Mouse (Mus musculus): Measurements from ENCODE around the gene Prokr1. TPM values are rescaled to one million over a fixed set of nuclear protein-coding genes. Genes with fewer than 3 reads are reported as not detected.
"Not testable (repeated sequence)": the region's sequence is repeated elsewhere in the genome, so short reads cannot be mapped to it uniquely, and the experiment has no call there.

Prokr1 gene
- 1 to 10 TPM in 1 of 26 experiments, under 1 TPM in 10, not detected in 15; 0.15 to 1.4 (median 0.33) TPM for total RNA-seq (2018; cell fraction: chromatin; rRNA removed)
- 1 to 10 TPM in 8 of 26 experiments, under 1 TPM in 18; 0.14 to 1.4 (median 0.38) TPM for total RNA-seq (2018; cell fraction: cytosol; rRNA removed)
- total RNA-seq (2018; cell fraction: nucleus; rRNA removed): 1 to 10 TPM in 5 of 26 experiments, under 1 TPM in 21; 0.19 to 2.3 (median 0.67) TPM
- 0.82 to 2.6 TPM (median 1.1 TPM) in 3 replicates for polyA plus RNA-seq (2018)

DNA sequence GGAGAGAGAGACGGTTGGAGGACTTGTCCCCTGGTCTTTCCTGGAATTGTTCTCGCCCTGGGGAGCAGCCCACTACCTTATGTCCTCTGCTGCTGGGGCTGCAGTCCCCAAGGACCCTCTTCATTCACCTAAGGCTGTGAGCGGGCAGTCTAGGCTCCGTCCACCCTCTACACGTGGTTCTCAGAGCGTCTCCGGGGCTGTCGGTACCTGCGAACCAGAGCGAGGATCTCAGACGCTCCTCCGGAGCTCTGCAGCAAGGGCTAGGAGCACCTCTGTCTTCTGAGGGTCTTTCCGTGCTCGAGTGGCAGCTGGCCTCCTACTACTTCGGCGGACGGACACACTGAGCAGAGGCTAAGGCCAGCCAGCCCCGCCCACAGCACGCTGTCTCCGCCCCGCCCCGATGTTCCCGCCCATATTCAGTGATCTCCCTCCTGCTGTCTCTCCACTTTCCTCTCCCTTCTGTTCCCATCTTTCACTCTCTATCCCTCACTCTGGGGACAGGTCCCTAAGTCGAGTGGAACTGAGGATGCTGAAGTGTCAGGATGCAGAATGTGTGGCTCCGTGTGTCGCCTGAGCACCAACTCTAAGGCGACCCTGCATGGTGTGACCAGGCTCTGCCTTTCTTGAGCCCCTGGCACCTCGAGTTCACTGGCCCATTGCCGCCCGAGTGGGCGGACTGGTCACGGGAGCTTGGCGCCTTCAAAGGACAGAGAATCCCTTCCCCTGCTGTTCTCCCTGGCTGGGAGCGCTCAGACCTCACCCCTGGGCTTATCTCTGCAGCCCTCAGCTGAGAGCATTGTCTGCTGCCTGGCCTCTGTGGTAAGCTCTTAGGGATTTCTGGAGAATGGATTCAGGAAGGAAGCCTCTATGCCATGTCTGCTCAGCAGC is at the start of gene Prokr1:
Gene Prokr1, minus strand, starts transcription at position 350 of the 888 bp plus-strand sequence.
- Histone ChIP-seq H3K4me3 (ENCODE audit: inconsistent target) (peak within 1 kb of the TSS; percentile 32), H3K36me3 (ENCODE audit: inconsistent target) (no peaks in the 10 kb centered on the region), H3K79me2 (ENCODE audit: inconsistent target) (no peaks in the 10 kb centered on the region), H3K27ac (no peak within 1 kb of the TSS)
- WGBS (ENCODE audit: missing documents): 6% methylated on average over 33 of the region's 34 CpGs

DNA sequence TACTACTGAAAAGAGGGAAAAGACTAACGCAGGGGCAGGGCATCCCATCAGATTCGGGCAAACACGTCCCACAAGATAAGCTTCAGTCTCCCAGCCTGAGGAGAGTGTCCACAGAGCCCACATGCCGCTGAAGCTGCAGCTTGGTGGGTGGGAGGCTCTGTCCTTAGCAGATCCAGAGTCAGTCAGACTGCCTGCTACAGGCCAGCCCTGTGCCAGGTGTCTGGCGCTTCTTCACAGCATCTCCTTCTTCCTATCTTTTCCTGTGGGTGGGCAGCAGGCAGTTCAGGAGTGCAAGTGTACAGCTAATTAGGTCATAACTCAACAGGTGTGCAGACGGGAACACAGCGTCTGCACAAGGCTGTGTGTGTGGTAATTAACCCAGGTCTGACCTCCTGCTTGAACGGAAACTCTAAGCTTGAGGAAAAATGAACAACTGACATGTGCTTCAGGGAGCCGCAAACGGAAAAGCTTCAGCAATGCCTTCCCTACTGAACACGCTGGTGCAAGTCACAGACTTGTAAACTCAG is 47.7 kb upstream of the Prokr1 start:
- WGBS (ENCODE audit: missing documents): 93% methylated on average over 9 of the region's 11 CpGs
- no peaks in the 10 kb centered on the region for H3K79me2 ChIP-seq (ENCODE audit: inconsistent target)
- no peaks in the 10 kb centered on the region for H3K36me3 ChIP-seq (ENCODE audit: inconsistent target)
- H3K4me3 ChIP-seq (ENCODE audit: inconsistent target): no peak overlapping the region
- no peak overlapping the region for H3K27ac ChIP-seq

DNA sequence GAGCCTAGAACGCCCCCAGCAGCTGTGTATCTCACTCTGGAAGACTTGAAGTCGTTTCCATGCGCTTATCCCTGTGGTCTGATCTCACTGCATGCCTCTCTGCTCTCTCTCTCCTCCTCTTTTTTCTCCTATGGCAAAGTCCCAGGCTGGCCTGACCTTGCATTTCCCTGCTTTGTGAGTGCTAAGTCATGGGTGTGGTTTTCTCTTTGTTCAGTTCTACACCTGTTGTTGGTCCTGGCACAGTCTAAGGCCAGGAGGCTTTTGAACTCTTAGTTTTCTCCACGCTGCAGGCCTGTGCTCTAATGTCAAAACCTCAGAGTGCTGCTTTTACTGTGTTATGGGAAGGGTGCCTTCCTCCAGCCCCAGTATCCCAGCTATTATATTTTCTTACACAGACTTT is 41.6 kb upstream of the Prokr1 start:
- 95% methylated on average over 4 of the region's 4 CpGs for WGBS (ENCODE audit: missing documents)

DNA sequence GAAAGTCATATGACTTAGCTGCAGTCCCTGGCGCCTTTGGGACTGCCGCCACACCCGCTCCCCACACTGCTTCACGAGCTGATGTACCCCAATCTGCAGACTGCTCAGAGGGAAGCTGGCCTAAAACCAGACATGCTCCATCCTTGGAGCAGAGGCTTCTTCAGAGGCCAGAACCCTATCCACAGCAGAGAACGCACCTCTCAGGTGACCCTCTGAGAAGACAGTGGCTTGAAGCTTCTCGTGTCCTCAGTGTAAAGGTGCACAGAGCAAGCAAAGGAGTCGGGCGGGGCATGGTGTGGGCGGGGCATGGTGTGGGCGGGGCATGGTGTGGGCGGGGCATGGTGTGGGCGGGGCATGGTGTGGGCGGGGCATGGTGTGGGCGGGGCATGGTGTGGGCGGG is 38.4 kb upstream of the Prokr1 start:
- not testable (repeated sequence) for H3K36me3 ChIP-seq (ENCODE audit: inconsistent target); H3K79me2 ChIP-seq (ENCODE audit: inconsistent target); H3K27ac ChIP-seq; H3K4me3 ChIP-seq (ENCODE audit: inconsistent target)
- 97% methylated on average over 8 of the region's 15 CpGs for WGBS (ENCODE audit: missing documents)

More for the DNA sequence above, 41.6 kb upstream of the Prokr1 start:
- H3K36me3 ChIP-seq (ENCODE audit: inconsistent target): no peaks in the 10 kb centered on the region
- no peak overlapping the region for H3K27ac ChIP-seq
- no peaks in the 10 kb centered on the region for H3K79me2 ChIP-seq (ENCODE audit: inconsistent target)
- no peak overlapping the region for H3K4me3 ChIP-seq (ENCODE audit: inconsistent target)

DNA sequence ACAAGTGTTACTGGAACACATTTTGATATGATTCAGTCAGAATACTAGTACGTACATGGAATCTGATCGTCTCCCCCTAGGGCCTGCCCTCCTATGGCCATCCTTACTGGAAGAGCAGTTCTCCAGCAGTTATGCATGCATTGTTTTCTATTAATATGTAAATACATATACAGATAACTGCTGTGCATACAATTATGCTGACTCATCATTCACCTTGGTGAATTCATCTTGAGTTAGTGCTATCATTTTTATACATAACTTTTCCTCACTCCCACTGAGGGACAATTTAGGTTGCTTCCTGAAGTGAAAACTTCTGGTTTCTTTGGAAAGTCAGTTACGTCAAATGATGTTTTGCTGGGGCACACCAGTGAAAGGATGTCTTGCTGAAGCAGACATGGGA is 32.6 kb upstream of the Prokr1 start:
- Histone ChIP-seq H3K79me2 (ENCODE audit: inconsistent target) (no peaks in the 10 kb centered on the region), H3K4me3 (ENCODE audit: inconsistent target) (no peak overlapping the region), H3K36me3 (ENCODE audit: inconsistent target) (no peaks in the 10 kb centered on the region), H3K27ac (no peak overlapping the region)
- WGBS (ENCODE audit: missing documents): 94% methylated on average over 3 of the region's 3 CpGs

DNA sequence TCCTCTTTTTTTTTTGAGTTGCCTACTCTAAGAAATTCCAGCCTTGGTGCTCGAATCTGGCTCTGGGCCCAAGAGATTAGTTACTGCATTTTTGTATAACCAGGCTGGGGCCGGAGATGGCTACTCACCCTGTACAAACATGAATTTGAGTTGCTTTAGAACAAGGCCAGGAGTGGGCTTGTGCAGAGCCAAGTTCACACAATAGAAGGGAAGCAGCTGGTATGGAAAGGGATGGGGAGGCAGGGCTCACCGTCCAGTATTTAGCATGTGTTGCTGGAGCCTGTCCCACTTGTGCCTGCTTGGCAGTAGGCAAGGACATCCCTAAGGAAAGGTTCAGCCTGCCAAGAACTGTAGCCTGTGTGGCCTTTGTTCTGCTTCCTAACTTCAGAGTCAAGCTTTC is 30.7 kb upstream of the Prokr1 start:
- no peaks in the 10 kb centered on the region for H3K79me2 ChIP-seq (ENCODE audit: inconsistent target)
- WGBS (ENCODE audit: missing documents): 84% methylated on average over 3 of the region's 3 CpGs
- no peaks in the 10 kb centered on the region for H3K36me3 ChIP-seq (ENCODE audit: inconsistent target)
- H3K4me3 ChIP-seq (ENCODE audit: inconsistent target): no peak overlapping the region
- no peak overlapping the region for H3K27ac ChIP-seq

DNA sequence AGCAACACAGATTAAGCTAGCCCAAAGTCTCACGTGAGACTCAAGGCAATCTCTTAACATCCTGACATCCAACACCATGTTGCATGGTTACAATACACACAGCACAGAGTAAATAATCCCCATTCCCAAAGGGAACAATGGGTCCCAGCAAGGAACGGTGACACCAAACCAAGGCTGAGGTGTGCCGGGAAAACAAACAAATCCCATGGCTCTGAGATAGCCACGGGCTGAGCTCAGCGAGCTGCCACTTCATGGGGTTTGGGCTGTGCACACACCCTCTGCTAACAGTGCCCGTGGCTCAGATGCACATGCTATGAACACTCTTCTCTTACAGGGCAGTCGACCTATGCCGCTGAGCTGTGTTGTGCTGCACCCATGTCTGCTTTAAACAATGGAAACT is 27.5 kb upstream of the Prokr1 start:
- Histone ChIP-seq H3K79me2 (ENCODE audit: inconsistent target) (no peaks in the 10 kb centered on the region), H3K27ac (no peak overlapping the region), H3K36me3 (ENCODE audit: inconsistent target) (no peaks in the 10 kb centered on the region), H3K4me3 (ENCODE audit: inconsistent target) (no peak overlapping the region)
- WGBS (ENCODE audit: missing documents): 83% methylated on average over 8 of the region's 8 CpGs

DNA sequence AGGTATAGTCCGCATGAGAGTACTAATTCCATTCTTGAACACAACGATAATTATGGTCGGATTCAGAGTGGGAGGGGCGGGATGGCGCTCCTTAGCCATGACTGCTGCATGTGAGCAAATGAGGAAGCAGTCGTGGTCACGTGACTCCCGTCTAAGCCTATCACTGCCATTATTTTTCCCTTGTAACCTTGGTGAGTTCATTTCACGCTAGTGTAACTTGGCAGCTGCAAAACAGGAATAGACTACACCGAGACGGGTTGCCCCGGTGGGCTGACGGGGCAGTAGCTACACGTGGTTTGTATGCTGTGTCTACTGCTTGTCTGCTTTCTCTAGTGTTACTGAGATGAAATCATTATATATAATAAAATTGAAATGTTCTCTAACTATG is 25.1 kb upstream of the Prokr1 start:
- H3K4me3 ChIP-seq (ENCODE audit: inconsistent target): no peak overlapping the region
- no peaks in the 10 kb centered on the region for H3K79me2 ChIP-seq (ENCODE audit: inconsistent target)
- WGBS (ENCODE audit: missing documents): 90% methylated on average over 14 of the region's 14 CpGs
- no peak overlapping the region for H3K27ac ChIP-seq
- no peaks in the 10 kb centered on the region for H3K36me3 ChIP-seq (ENCODE audit: inconsistent target)

DNA sequence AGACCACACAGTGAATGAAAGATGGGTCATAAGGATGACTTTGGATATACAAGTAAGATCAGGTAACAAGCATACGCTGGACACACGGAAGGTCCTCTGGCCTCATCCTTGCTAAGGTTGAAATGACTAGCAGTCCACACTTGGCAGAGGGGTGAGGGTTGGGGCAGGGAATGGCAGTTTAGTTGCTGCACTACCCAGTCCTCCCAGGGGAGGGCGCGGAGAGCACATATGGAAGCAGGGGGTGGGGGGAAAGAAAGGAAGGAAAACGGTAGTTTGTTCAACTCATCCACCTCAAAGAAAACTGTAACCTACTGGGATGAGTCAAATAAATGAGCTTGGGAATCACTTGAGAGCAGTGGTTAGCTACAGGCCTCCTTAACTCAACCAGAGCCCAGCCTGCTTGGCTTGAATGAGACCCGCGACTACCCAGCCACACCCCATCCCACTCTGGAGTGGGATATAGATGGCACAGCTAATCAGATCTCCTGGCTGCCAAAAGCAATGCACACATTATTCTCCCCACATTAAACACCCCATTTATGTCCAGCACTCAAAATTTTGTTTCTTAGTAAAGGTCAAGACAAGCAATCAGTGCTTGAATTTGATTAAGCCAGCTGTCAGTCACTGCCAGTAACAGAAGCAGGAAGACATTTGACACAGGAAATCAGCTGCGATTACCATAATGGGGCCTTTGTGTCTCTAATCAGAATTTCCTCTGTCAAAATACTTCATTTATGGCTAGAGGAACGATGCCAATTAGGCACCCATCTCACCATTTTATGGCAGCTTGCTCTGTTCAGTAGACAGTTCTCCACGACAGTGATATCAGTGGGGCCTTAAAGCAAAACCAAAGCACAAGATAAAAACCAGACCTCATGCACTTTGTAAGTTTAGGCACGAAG is 24.5 kb upstream of the Prokr1 start:
- 67% methylated on average over 11 of the region's 11 CpGs for WGBS (ENCODE audit: missing documents)
- Histone ChIP-seq H3K36me3 (ENCODE audit: inconsistent target) (no peaks in the 10 kb centered on the region), H3K79me2 (ENCODE audit: inconsistent target) (no peaks in the 10 kb centered on the region), H3K27ac (no peak overlapping the region), H3K4me3 (ENCODE audit: inconsistent target) (no peak overlapping the region)

DNA sequence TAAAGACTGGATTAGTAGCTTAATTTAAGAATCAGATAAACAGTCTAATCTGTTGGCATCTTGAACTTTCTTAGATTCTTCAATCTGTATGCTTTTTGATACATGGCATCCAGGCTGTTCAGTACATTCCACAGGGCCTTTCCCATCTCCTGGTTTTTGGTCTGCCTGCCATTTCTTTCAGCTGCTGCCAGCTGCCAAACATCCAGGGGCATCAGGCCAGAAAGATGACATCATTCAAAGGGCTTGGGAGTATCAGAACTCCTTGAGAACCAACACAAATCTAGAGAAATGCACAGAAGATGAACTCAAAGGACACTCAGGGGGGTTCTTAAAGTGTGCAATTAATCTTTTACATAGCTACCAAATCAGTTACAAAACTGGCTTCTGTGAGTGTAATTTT is 9.3 kb upstream of the Prokr1 start:
- H3K79me2 ChIP-seq (ENCODE audit: inconsistent target): no peaks in the 10 kb centered on the region
- no peaks in the 10 kb centered on the region for H3K36me3 ChIP-seq (ENCODE audit: inconsistent target)
- no peak overlapping the region for H3K27ac ChIP-seq
- H3K4me3 ChIP-seq (ENCODE audit: inconsistent target): no peak overlapping the region

DNA sequence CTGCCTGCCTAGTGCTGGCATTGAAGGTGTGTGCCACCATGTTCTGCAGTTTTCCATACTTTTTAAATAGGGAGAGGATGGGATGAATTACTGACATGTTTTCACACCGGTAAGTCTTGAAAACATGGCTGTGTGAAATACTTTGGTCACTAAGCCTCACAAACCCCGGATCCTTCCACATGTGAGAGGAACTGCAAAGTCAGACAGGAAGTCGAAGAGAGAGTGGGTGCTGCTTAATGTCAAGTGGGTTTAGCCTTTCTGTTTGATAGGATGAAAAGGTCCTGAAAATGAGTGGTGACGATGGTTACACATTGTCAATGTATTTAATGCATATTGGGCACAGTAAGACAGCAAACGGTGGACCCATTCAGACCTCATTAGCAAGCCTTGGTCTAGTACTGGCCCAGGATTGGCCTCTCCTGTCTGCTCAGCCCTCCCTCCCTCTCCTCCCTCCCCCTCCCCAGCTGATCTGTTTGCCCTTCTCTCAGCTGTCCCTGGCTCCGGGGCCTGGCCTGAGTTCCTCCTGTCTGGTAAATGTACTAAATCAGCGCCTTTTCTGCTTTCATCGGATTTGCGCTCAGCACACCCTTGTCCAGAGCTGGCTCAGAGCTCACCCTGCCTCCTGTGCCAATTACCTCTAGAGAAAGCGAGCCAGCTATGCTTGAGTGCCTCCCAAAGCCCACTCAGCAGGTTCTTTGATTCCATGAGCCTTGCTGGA is 6.7 kb upstream of the Prokr1 start:
- Histone ChIP-seq H3K79me2 (ENCODE audit: inconsistent target) (no peaks in the 10 kb centered on the region), H3K36me3 (ENCODE audit: inconsistent target) (no peaks in the 10 kb centered on the region), H3K4me3 (ENCODE audit: inconsistent target) (no peak overlapping the region), H3K27ac (no peak overlapping the region)
- 57% methylated on average over 10 of the region's 10 CpGs for WGBS (ENCODE audit: missing documents)

DNA sequence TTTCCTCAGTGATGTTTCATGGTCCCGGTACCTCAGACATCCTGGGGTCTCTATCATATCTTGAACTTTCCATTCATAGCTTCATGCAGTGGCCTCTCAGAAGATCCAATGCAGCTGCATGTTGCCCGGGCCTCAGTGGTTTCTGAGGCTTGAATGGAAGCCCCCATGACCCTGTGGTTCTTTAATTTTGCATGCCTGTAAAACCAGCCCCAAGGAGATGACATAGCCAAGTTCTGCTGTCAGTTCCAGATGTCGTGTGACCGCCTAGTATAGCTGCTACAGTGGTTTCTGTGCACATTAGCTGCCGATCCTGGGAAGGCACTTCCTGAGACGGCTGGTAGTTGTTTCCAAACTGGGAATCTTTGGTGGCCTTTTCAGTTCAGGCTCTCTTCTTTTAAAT is 3.6 kb upstream of the Prokr1 start:
- H3K79me2 ChIP-seq (ENCODE audit: inconsistent target): no peaks in the 10 kb centered on the region
- H3K36me3 ChIP-seq (ENCODE audit: inconsistent target): no peaks in the 10 kb centered on the region
- no peak overlapping the region for H3K4me3 ChIP-seq (ENCODE audit: inconsistent target)
- 91% methylated on average over 6 of the region's 6 CpGs for WGBS (ENCODE audit: missing documents)
- no peak overlapping the region for H3K27ac ChIP-seq

DNA sequence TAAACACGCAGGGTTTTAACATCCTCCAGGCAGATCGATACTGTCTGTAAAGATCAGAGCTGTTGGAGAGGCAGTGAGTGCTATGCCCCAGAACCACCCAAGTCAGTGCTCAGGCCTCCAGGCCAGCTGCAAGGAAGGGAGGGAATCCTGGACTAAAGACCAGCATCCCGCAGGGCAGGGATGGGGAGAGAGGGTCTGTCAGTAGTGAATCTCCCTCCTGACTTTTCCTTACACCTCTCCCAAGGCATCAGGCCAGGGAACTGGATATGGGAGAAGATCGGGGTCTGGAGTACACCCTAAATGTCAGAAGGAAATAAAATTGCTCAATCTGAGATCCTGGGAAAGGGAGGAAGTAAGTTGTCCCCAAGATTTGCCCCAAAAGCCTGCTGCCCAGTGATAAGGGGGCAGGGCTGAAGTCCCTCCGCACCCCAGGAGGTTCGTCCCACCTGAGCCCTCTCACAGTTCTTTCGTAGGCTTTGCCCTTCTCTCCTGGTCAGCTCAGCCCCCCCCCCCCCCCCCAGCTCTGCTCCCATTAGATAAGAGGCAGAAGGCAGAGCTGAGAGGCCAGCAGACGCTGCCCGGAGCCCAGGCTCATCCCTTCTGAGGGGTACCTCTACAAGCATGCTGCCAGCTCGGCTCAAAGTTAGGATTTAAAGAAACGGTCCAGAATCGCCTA is 687 bp downstream of the Prokr1 start:
- H3K4me3 ChIP-seq (ENCODE audit: inconsistent target): peak overlapping the region; percentile 32
- H3K27ac ChIP-seq: no peak overlapping the region
- no peaks in the 10 kb centered on the region for H3K36me3 ChIP-seq (ENCODE audit: inconsistent target)
- no peaks in the 10 kb centered on the region for H3K79me2 ChIP-seq (ENCODE audit: inconsistent target)
- 25% methylated on average over 12 of the region's 12 CpGs for WGBS (ENCODE audit: missing documents)

DNA sequence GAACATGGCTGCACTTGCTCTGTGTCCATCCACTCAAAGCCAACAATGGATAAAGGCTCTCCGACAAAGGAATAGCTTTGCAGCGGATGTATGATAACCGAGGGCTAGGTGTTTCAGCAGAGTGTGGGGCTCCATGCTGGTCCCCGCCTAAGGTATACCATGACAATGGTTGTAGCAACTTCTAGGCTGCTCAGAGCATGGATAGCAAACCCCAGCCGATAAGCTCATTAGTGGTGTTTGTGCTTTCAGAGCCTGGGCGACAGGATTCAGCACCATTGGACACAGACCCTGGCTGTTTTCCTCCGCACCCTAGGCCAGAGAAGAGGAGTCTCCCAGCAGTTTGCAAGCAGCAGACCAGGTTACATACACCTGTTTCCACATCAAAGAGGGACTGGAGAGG is 6.6 kb downstream of the Prokr1 start:
- Histone ChIP-seq H3K27ac (no peak overlapping the region), H3K4me3 (ENCODE audit: inconsistent target) (no peak overlapping the region), H3K79me2 (ENCODE audit: inconsistent target) (no peaks in the 10 kb centered on the region), H3K36me3 (ENCODE audit: inconsistent target) (no peaks in the 10 kb centered on the region)
- WGBS (ENCODE audit: missing documents): 96% methylated on average over 7 of the region's 7 CpGs

All from macrophage (primary cell).